Mouse (Mus musculus) urinary bladder, postnatal 36 days (tissue): ENCODE measurements around the gene Cep112.
"Not testable (repeated sequence)": the region's sequence is repeated elsewhere in the genome, so short reads cannot be mapped to it uniquely, and the experiment has no call there.

Experiments used
- DNase-seq, 2 experiments: peaks; one replicate each; pipeline ENCODE4 v3.0.0; 2022; ENCODE audit warnings: low spot score in 2 of 2, mixed read lengths in 1 of 2

Cep112 gene

GRCm38 (mm10) chr11:108798398-108798797 is 373.4 kb downstream of the Cep112 start:
- DNase-seq: no peak

GRCm38 (mm10) chr11:108799695-108800094 is 374.7 kb downstream of the Cep112 start:
- no peak for DNase-seq

DNA sequence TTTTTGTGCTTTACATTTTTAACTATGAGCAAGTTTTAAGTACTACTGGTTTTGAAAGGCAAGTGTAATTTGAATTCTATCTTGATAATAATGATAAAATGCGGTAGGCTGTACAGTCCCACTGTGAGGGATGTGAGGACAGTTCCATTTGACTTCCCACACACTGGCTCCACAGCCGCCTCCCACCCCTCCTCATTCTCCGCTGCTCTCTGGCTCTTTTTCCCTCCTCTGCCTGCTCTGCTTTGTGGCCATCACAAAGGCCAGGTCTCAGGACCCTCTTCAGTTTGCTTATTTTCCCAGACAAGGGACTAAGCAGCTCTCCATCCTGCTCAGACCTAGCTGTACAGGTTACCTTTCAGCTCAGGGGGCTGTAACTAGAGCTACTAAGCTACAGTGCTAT is 379.0 kb downstream of the Cep112 start:
- no peak for DNase-seq

DNA sequence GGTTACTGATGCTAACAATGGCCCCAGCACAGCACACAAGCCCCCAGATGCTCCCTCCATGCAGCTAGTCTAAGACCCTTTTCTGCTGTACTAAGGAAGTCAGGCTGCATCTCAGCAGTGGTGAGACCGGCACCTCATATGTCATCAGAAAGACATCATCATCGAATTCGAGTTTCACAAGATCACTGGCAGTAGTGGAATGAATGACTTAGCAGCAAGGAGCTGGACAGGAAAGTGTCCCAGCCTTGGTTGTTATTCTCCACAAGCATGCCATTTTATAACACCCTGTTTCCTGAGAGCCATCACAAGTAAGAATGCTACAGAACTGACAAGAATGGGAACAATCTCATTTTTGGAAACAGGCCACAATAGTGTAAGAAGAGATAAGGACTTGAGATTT is 381.0 kb downstream of the Cep112 start:
- no peak for DNase-seq

DNA sequence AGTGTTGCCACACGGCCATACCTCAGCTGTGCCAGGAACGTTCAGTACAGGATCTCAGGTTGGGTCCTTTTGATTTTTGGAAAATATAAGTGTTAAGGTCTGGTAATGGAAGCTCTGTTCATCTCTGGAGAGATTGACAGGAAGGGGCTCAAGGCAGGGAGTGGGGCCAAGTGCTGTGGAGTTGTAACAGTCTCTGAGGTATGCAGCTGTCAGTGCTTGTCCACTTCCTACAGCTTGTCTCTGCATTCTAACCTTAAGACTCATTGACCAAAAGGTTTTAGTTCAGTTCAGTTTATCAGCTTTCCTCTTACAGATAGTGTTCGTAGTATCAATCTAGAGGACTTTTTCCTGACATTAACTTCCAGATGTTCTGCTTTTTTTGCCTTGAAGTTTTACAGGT is 384.6 kb downstream of the Cep112 start:
- DNase-seq: no peak

DNA sequence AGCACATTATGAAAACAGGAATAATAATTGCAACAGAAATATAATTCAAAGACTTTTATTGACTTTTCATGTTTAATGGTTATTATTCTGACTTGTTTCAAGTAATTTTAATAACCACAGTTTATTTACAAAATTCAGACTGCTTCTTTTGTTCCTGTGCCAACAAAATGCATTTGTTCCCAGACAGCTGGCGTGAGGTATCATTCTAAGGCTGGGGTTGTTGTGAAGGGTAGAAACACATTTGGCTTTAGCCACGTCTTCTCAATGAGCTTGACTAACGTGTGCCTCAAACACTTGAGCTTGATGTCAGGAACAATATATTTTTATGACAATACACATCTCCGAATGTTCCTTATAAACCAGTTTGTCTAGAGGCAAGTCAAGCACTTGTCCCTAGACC is 396.8 kb downstream of the Cep112 start:
- DNase-seq: no peak

DNA sequence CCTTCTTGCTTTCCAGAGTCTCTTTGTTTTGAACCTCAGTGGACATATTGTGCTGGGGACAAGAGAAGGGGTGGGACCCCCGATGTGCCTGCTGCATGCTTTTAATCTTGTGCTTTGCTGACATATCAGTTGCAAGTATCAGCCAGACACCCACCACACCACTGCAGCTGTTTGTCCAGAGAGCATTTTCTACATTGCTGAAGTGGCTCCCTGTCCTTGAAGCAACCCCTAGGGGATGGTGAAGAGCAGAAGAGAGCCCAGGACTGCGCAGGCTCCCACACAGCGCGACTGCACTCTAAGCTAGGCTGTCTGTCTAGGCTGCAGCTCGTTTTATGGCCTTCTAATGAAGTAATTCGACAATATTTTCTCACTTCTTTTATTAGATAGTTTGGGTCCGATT is 397.3 kb downstream of the Cep112 start:
- no peak for DNase-seq

- DNase-seq: no peak
These were observed 402.3 kb downstream of the Cep112 start for GRCm38 (mm10) chr11:108827321-108827720.

DNA sequence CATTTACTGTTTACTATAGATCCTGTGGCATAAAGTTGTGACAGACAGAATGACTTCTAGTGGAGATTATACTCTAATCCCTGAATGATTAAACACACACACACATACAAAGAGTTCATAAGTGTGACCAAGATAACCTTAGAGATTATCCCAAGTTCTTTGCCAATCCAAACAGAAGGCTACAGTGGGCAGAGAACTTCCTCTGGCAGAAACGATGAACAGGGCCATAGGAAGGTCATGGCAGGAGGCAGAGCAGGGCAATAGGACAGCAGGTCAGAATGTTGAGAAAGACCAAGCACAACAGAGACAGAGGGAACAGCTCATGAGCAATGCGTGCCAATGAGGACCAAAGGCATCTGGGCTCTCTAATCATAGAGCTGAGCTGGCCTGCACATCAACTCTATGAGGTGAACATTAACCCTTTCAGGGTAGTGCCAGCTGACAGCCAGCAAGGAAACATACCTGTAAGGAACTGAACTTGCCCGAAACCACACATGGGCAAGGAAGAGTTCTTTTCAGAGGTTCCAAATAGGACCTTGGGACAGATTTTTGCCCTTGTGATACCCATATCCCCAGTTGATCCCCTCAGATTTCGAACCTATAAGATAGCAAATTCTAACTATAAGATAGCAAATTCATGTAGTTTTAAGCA is 403.5 kb downstream of the Cep112 start:
- peak in 1 of 2 experiments; percentile 7 for DNase-seq

DNA sequence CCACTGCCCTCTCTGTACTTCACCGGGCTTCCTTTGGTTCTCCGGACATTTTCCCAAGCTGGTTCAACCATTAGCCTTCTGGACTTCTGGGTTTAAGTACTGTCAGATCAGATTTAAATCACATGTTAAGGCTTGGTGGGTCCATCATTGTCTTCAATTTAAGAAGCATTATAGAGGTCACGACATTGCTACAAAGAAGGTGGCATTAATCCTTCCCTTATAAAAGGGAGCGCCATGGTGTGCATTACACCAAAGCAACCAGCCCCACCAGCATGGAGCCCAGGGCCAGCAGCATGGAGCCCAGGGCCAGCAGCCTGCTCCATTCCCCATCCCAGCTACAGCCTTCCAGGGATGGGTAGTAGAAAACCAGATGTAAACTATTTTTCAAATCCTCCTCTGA is 411.7 kb downstream of the Cep112 start:
- no peak for DNase-seq

GRCm38 (mm10) chr11:108840195-108840594 is 415.2 kb downstream of the Cep112 start:
- DNase-seq: no peak

DNA sequence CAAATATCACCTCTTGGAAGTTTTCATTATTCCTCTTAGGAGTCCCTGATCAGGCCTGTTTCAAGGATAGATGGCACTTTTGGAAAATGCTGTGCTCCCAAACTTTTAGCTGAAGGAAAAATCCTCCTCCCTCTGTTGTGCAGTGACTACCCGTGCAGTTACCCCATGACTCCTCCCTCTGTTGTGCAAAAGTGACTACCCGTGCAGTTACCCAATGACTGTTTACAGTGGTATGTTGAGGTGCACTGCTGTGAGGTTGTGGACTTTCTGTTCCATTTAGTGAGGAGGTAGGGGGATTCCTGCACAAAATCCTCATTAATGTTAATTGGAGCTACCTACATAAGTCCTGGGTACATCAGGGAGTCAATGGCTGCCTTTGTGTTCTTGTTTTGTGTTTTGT is 417.8 kb downstream of the Cep112 start:
- no peak for DNase-seq

- DNase-seq: no peak
These were observed 421.0 kb downstream of the Cep112 start for GRCm38 (mm10) chr11:108845971-108846370.

GRCm38 (mm10) chr11:108846479-108846878 is 421.5 kb downstream of the Cep112 start:
- DNase-seq: no peak

- no peak for DNase-seq
These were observed 426.8 kb downstream of the Cep112 start for GRCm38 (mm10) chr11:108851771-108852170.

DNA sequence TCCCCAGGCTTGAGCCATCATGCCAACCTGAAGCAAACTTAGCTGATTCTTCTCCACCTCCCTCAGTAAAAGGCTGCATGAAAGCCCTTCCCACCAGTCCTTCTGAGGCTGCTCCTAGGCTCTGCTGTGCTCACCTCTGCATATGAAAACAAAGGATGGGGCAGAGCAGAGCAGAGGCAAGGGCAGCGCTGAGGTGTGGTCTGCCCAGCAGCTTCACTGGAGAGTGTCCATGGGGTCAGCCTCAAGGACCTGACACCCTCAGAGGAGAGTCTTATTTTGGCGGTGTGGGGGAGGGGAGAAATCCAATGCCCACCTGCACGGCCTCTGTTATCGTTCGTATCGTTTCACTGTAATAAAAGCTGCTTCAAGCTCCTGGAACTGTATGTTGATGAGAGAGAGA is 432.3 kb downstream of the Cep112 start:
- DNase-seq: no peak

DNA sequence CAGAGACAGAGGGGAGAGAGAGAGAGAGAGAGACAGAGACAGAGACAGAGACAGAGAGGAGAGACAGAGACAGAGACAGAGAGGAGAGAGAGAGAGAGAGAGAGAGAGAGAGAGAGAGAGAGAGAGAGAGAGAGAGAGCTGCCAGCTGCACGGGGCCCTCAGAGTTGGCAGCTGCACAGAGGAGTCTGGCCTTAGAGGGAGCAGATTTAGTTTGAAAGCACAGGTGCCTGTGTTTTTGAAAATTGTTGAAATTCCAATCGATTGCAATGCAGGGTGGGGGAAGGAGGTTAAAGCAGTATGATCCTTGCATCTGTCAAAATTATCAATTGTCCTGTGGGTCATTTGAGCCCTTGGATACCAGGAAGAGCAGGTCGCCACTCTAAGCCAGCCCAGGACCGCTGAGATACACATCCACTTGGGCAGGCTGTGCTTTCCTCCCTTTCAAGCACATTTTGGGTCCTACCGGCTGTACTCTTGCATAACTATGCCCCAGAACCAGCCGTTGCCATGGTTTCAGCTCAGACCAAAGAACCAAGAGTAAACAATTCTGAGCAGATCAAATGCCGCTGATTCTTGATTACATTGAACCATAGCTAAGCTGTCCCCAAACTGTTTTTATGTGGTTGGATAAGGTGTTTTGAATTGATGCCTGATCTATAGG is 432.8 kb downstream of the Cep112 start:
- DNase-seq: no peak

GRCm38 (mm10) chr11:108858339-108858804 is 433.4 kb downstream of the Cep112 start:
- no peak for DNase-seq

DNA sequence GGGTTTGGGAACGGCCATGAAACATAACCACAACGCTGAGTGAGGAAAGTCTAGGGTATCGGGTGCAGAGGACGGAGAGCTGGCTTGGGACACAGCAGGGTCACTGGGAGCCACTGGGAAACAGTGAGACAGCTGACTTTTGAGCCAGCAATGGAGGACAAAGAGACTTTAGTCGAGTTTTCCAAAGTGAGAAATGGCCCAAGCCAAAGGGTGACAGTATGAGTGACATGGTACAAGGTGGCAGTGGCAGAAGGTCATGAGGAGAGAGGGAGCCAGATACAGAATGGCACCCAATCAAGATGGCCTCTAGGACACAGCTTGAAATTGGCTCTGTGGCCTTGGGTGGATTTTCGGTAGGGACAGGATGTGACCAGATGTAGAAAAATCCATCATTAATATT is 433.9 kb downstream of the Cep112 start:
- DNase-seq: no peak

DNA sequence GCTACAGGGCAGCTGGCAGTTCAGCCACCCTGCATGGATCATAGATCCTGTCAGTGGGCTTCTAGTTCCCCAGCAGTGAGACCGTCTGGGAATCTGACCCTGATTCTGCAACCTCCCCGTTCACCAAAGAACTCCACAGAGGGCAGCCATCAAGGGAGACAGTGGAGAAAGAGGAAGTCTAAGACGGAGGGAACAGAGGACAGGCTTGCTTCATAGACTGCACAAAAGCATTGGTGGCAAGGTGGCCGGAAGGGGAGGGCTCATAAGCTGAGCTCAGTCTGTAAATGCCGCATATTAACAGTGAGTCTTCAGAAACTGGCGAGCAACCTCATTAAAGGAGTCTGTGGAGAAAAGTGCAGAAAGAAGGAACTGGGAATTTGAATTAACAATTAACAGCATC is 437.4 kb downstream of the Cep112 start:
- no peak for DNase-seq

- DNase-seq: no peak
These were observed 440.8 kb downstream of the Cep112 start for GRCm38 (mm10) chr11:108865746-108866145.

DNA sequence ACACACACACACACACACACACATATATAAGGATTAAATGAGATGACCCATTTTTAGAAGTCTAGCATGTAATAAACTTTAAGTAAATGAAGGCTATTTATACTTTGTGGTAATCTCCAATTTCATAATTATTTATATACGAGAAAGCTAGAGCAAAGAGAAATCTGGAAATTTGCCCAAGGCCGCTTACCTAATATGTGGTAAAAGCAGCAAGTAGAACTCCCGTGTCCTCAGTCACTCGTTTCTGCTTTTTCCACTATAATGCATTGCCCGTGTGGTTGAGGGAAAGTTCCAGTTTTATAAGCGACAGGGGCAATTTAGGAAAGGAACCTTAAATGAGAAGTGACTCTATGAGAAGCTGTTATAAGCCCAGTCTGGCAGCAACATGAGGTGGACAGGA is 442.5 kb downstream of the Cep112 start:
- DNase-seq: no peak

DNA sequence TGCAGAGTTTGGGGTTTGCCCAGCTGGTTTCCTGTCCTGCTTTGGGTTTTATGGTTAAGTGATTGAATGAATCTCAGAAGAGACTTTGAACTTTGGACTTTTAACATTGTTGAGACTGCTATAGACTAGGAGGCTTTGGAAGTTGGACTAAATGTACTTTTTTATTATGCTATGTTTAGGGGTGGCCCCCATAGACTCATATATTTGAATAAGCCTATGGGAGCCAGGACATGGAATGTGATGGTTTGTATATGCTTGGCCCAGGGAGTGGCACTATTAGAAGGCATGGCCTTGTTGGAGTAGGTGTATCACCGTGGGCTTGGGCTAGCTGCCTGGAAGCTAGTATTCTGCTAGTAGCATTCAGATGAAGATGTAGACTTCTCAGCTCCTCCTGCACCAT is 446.3 kb downstream of the Cep112 start:
- not testable (repeated sequence) for DNase-seq

DNA sequence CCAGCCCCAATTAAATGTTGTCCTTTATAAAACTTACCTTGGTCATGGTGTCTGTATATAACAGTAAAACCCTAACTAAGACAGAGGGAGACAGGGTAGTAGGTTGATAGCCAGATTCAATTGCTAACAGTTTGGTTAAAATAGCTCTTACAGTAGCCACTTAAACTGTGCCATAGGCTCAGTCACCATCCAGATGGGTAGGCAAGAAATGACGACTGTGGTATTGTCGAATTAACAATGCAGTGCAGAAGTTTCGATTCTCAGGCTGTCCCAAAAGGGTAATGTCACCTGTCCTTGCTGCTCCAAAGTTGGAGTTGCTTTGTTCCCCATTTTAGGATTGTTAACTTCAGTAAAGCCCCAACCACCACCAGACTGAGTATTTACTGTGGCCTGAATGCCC is 446.8 kb downstream of the Cep112 start:
- DNase-seq: no peak
